Mouse (Mus musculus) gastrocnemius, adult 18-20 months (tissue): ENCODE measurements around the gene Fmr1nb. TPM values are rescaled to one million over a fixed set of nuclear protein-coding genes. Genes with fewer than 3 reads are reported as not detected.
"Not testable (repeated sequence)": the region's sequence is repeated elsewhere in the genome, so short reads cannot be mapped to it uniquely, and the experiment has no call there.

ENCODE experiments used
- DNase-seq: peaks from one replicate; pipeline ENCODE4 v3.0.0; 2021; ENCODE audit warnings: low spot score
- long read RNA-seq, 2 experiments: library from polyadenylated mRNA; stranded (forward); transcript quantifications; one replicate each; pipeline ENCODE4 v2.0.0; 2021
- total RNA-seq, 2 experiments: library from RNA; stranded (reverse); gene quantifications; 2 replicates each; pipeline ENCODE4 v1.2.3; 2021

Gene Fmr1nb
- not detected for total RNA-seq
- long read RNA-seq, experiment 1: 0 reads
- long read RNA-seq, experiment 2: 0 reads

DNA sequence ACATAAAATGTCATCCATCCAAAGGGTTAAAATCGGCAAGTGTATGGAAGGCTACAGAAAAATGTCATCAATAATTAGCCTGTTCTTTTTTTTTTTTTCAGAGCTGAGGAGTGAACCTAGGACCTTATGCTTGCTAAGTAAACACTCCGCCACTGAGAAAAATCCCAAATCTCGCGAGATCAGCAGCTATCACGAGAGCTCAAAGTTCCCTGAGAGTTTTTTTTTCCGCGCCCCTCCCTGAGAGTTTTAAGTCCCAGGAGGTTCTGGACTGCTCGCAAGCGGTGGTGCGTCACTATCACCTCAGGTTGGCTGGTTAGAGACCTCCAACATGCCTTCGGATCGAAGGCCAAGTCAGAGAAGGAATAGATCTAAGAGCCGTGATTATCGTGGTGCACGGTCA is at the start of gene Fmr1nb:
Gene Fmr1nb, plus strand, starts transcription at position 234 of the 400 bp plus-strand sequence.
- DNase-seq: no peak

DNA sequence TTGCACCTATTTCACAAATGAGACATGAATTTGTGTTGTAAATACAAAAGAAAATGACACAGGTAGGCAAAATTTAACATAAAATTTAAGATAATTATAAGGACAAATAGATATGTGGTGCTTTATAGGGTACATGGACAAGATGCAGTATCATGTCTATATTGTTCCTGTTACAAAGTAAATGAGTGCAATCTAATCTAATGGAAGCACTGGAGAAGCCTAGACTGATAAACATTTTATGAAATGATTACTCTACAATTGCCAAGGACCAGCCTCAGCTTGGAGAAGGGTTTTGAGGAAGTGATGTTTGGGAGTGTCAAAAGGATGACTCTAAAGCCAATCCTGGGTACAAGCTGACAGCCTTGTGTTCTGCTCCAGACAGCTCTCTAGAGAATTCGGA is 24.7 kb upstream of the Fmr1nb start:
- no peak for DNase-seq

DNA sequence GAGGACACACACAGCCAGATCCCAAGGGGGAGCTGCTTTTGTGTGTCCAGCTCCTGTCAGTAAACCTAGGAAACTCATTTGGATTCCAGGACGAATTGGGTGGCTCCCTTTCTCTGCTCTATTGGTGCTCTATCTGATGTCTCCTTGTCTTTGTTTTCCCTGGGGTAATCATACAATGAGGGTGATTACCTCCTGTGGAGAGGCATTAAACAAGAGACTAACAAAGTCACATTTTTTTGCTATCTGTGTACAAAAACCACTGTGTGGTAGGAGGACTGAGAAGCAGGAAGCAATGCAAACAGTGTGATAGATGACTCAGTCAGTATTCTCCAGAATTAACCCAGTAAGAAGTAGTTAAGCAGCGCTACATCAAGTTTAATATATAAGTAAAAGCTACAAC is 21.6 kb upstream of the Fmr1nb start:
- no peak for DNase-seq

DNA sequence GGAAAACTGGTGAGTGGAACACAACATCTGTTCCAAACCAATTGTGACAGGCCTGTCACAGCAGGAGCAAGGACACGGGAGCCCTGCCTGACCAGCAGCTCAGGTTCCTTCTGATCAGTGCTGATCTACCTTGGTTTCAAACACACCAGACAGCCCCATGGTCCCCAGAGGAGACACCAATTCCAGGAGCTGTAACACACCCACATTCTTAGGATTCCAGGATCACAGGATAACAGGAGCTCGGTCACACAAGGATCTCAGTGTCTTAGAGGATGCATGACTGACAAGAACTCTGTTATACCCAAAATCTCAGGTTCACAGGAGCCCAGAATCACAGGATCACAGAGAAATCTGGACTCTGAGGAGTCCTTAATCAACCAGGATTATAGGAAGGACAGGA is 58.8 kb downstream of the Fmr1nb start:
- not testable (repeated sequence) for DNase-seq

DNA sequence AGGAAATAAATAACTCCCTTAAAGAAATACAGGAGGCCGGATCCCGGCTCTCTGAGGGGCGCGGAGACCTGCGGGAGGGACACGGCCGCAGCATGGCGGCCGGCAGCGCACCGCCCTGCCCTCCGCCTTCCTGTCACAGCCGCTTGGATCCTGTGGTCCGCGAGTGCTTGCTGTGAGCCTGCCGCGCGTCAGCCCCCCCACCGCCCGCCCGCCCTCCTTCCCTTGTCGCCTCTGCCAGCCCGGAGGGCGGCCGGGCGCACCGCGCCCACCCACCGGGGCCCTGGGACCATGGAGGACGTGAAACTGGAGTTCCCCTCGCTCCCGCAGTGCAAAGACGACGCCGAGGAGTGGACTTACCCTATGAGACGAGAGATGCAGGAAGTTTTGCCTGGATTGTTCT is 59.4 kb downstream of the Fmr1nb start, which contains the start of gene Gm14698:
Gene Gm14698, plus strand, starts transcription at position 35 of the 400 bp plus-strand sequence.
- not testable (repeated sequence) for DNase-seq

DNA sequence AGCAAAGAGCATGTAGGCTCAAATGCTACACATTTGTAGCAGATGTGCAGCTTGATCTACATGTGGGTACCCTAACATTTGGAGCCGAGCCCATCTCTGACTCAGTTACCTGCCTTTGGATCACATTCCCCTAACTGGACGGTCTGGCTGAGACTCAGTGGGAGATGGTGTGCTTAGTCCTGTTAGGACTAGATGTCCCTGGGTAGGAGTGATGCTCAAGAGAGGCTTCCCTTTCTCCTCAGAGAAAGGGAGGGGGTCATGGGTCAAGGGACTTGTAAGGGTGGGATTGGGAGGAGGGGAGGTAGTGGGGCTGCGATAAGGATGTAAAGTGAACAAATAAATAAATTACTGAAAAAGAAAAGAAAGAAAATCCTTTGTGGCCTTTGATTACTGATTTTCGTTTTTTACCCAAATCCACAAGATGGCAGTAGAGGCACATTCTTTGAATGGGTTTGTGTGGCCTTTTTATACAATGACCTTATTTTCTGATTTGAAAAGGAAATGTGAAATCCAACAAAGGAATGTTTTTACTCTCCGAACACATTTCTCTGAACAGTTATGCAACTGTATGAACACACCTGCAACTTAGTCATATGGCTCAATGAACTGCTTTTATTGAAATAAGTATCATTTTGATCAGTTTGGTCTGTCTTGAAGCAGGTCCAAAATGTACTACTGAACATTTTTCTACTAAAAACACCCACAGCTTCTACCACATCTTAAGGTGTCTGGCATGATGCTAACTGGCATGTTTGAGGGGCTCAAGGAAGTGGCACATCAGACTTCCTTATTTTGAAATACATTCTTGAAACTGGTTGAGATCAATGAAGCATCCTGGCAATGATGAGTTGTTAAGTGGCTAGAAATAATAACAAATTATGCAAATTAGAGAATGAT is 78.2 kb downstream of the Fmr1nb start:
- DNase-seq: no peak

Other genes with a start within 250 kb of the Fmr1nb start
- 1 to 10 TPM; 4.9 to 7.6 TPM for gene Fmr1, start 83.3 kb upstream of the Fmr1nb start, total RNA-seq
- 1 to 10 TPM; 4.4 to 5.6 TPM for gene Gm14698, start 59.3 kb downstream of the Fmr1nb start, total RNA-seq
- gene Gm6812, start 131.2 kb downstream of the Fmr1nb start, total RNA-seq: not detected